Comparison of ENCODE assay signal across 20 mouse cellular contexts in the genomic region with DNA sequence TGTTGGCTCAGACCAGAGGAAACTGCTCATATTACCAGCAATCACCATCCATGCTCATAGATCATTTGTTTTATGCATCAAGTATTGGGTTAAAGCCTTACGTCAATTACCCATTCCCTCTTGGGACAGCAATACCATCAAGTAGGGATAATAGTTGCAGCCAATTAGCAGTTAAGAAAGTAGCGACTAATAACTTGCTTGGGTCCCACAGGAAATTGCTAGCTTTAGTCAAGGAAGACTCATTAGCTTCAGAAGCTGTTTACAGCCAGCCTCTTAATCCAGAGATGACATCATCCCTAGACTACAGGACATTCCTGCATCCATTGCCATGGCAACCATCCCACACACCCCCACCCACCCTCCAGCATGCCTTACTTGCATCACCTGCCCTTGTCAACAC. TPM values are rescaled to one million over a fixed set of nuclear protein-coding genes. Genes with fewer than 3 reads are reported as not detected.
DNase-seq lines count a peak whose midpoint lies in the region; ATAC-seq lines count a peak whose summit lies in the region.
"Had no signal": no experiment of that assay in that cellular context is flagged by ENCODE, and none has a peak within 500 bp of the region (broad histone marks: within the 10 kb centered on the region; RNA-seq: fewer than 3 reads in every experiment).

No protein-coding gene starts in this region.

- peak; percentile 39 for DNase-seq in embryo, embryonic 11 days
- DNase-seq in embryo, embryonic 10 days (ENCODE audit: low spot score), result no peak
- DNase-seq in B cell, adult 2 months, result no peak
- no peak for DNase-seq in left cerebral cortex, postnatal 14 days (ENCODE audit: low spot score in 2 of 2)
- DNase-seq: cerebellum, adult 18-20 months; heart, adult 11 months; heart, postnatal 14 days; lung, postnatal 10 days had no signal

- H3K4me3 ChIP-seq in midbrain, embryonic 12.5 days, result no peak overlapping the region
- no peak overlapping the region for H3K4me3 ChIP-seq in midbrain, embryonic 13.5 days (replicated peaks)
- H3K4me3 ChIP-seq in embryonic facial prominence, embryonic 15.5 days (replicated peaks), result no peak overlapping the region
- no peak overlapping the region for H3K4me3 ChIP-seq in neural tube, embryonic 14.5 days (ENCODE audit: low read depth, low read length)
- H3K4me3 ChIP-seq: left cerebral cortex, adult 2 months had no signal

- intact Hi-C loops in left cerebral cortex, postnatal 14 days (cut with DNase I), result no loop called here

- no peak overlapping the region for H3K9ac ChIP-seq in midbrain, embryonic 12.5 days (replicated peaks)
- no peak overlapping the region for H3K9ac ChIP-seq in midbrain, embryonic 13.5 days (replicated peaks)
- no peak overlapping the region for H3K9ac ChIP-seq in embryonic facial prominence, embryonic 15.5 days
- H3K9ac ChIP-seq in neural tube, embryonic 14.5 days (replicated peaks; ENCODE audit: low read depth, low read length), result no peak overlapping the region

- H3K27ac ChIP-seq in midbrain, embryonic 12.5 days (replicated peaks), result no peak overlapping the region
- H3K27ac ChIP-seq in midbrain, embryonic 13.5 days, result no peak overlapping the region
- no peak overlapping the region for H3K27ac ChIP-seq in embryonic facial prominence, embryonic 15.5 days (replicated peaks)
- no peak overlapping the region for H3K27ac ChIP-seq in neural tube, embryonic 14.5 days (ENCODE audit: low read depth, low read length)
- H3K27ac ChIP-seq: left cerebral cortex, adult 2 months had no signal

- no peaks in the 10 kb centered on the region for H3K36me3 ChIP-seq in midbrain, embryonic 12.5 days
- H3K36me3 ChIP-seq in midbrain, embryonic 13.5 days, result no peaks in the 10 kb centered on the region
- H3K36me3 ChIP-seq in embryonic facial prominence, embryonic 15.5 days, result no peaks in the 10 kb centered on the region
- H3K36me3 ChIP-seq in neural tube, embryonic 14.5 days (ENCODE audit: control insufficient read depth, insufficient read depth, low read length), result no peaks in the 10 kb centered on the region

- no peak overlapping the region for H3K4me2 ChIP-seq in midbrain, embryonic 12.5 days (replicated peaks)
- no peak overlapping the region for H3K4me2 ChIP-seq in midbrain, embryonic 13.5 days (replicated peaks)
- no peak overlapping the region for H3K4me2 ChIP-seq in embryonic facial prominence, embryonic 15.5 days (replicated peaks)
- no peak overlapping the region for H3K4me2 ChIP-seq in neural tube, embryonic 14.5 days (ENCODE audit: low read depth, low read length)
- H3K4me2 ChIP-seq: liver, embryonic 11.5 days had no signal

- WGBS in midbrain, embryonic 12.5 days, result 79% methylated on average over 2 of the region's 2 CpGs
- WGBS in midbrain, embryonic 13.5 days, result 64% methylated on average over 2 of the region's 2 CpGs
- WGBS in embryonic facial prominence, embryonic 15.5 days, result 43% methylated on average over 2 of the region's 2 CpGs
- WGBS in neural tube, embryonic 14.5 days, result 58% methylated on average over 2 of the region's 2 CpGs

- no peaks in the 10 kb centered on the region for H3K4me1 ChIP-seq in midbrain, embryonic 12.5 days
- no peaks in the 10 kb centered on the region for H3K4me1 ChIP-seq in midbrain, embryonic 13.5 days (replicated peaks)
- no peaks in the 10 kb centered on the region for H3K4me1 ChIP-seq in embryonic facial prominence, embryonic 15.5 days
- H3K4me1 ChIP-seq in neural tube, embryonic 14.5 days (ENCODE audit: control insufficient read depth, insufficient read depth, low read length), result no peaks in the 10 kb centered on the region

- no peaks in the 10 kb centered on the region for H3K27me3 ChIP-seq in midbrain, embryonic 12.5 days
- H3K27me3 ChIP-seq in midbrain, embryonic 13.5 days, result no peaks in the 10 kb centered on the region
- H3K27me3 ChIP-seq in embryonic facial prominence, embryonic 15.5 days, result no peaks in the 10 kb centered on the region
- no peaks in the 10 kb centered on the region for H3K27me3 ChIP-seq in neural tube, embryonic 14.5 days (ENCODE audit: control insufficient read depth, insufficient read depth, low read length)

- no peaks in the 10 kb centered on the region for H3K9me3 ChIP-seq in midbrain, embryonic 12.5 days
- H3K9me3 ChIP-seq in midbrain, embryonic 13.5 days, result no peaks in the 10 kb centered on the region
- H3K9me3 ChIP-seq in embryonic facial prominence, embryonic 15.5 days (replicated peaks), result no peaks in the 10 kb centered on the region
- H3K9me3 ChIP-seq in neural tube, embryonic 14.5 days (ENCODE audit: control insufficient read depth, low read length), result no peaks in the 10 kb centered on the region

- ATAC-seq in midbrain, embryonic 12.5 days (ENCODE audit: low FRiP score, low read depth), result peak; percentile 58; the same call in 1 of the 2 replicates
- ATAC-seq in midbrain, embryonic 13.5 days, result no peak
- peak; percentile 58; the same call in 1 of the 2 replicates for ATAC-seq in embryonic facial prominence, embryonic 15.5 days (ENCODE audit: insufficient number of reproducible peaks, low FRiP score, low TSS enrichment, low read depth)
- ATAC-seq in neural tube, embryonic 14.5 days (ENCODE audit: low read depth), result peak; percentile 68; the same call in 1 of the 2 replicates
- ATAC-seq: activated CD4-positive, CD25-positive, alpha-beta regulatory T cell, adult 4 months; intestine, embryonic 16.5 days had no signal

RNA-seq across cellular contexts. Expression of gene Mepe, which starts 50.0 kb away (rescaled TPM):
- not detected in 2 replicates for polyA plus RNA-seq in midbrain, embryonic 12.5 days (2016; fragmentation: Nextera tagmentation; extraction: Ambion mirVana)
- polyA plus RNA-seq in midbrain, embryonic 13.5 days (2015; fragmentation: Nextera tagmentation; extraction: Ambion mirVana), result not detected in 2 replicates
- 0.47 and 0.53 TPM in 2 replicates for polyA plus RNA-seq in embryonic facial prominence, embryonic 15.5 days (2015; fragmentation: Nextera tagmentation; extraction: Ambion mirVana)
- not detected in 2 replicates for polyA plus RNA-seq in neural tube, embryonic 14.5 days (2014; fragmentation: Nextera tagmentation; extraction: Ambion mirVana)
- total RNA-seq in left cerebral cortex, postnatal 14 days (2021), result not detected
- total RNA-seq: adrenal gland, postnatal 4 days; heart, postnatal 14 days; left cerebral cortex, adult 2 months; MEL had no signal
- polyA plus RNA-seq: activated CD4-positive, CD25-positive, alpha-beta regulatory T cell, adult 4 months; cortical plate, adult 2 months; intestine, embryonic 16.5 days; large intestine, adult 2 months; liver, embryonic 11.5 days had no signal

RNA-seq across cellular contexts. Expression of gene Spp1, which starts 59.8 kb away (rescaled TPM):
- polyA plus RNA-seq in midbrain, embryonic 12.5 days (2016; fragmentation: Nextera tagmentation; extraction: Ambion mirVana), result 6.9 and 9.3 TPM in 2 replicates
- polyA plus RNA-seq in midbrain, embryonic 13.5 days (2015; fragmentation: Nextera tagmentation; extraction: Ambion mirVana), result 6.1 and 6.4 TPM in 2 replicates
- polyA plus RNA-seq in embryonic facial prominence, embryonic 15.5 days (2015; fragmentation: Nextera tagmentation; extraction: Ambion mirVana), result 431 and 448 TPM in 2 replicates
- polyA plus RNA-seq in neural tube, embryonic 14.5 days (2014; fragmentation: Nextera tagmentation; extraction: Ambion mirVana), result 6.2 and 10.2 TPM in 2 replicates
- 1 to 10 TPM; 7.5 TPM for total RNA-seq in left cerebral cortex, postnatal 14 days (2021)

Comparison
In these comparisons a context has a peak if more than half of its experiments do, and no peak if none do; other contexts are left out.
1. RNA of gene Spp1, which starts 59.8 kb away (polyA plus RNA-seq): 431 to 448 TPM in embryonic facial prominence, embryonic 15.5 days; 6.9 to 9.3 TPM in midbrain, embryonic 12.5 days, 6.2 to 10.2 TPM in neural tube, embryonic 14.5 days and 6.1 to 6.4 TPM in midbrain, embryonic 13.5 days; every median in the first group is over 10 times any median in the second.